Mouse (Mus musculus) erythroblast, embryonic 14.5 days (primary cell): ENCODE data around the gene Itfg2.

Experiments
- GATA1 ChIP-seq: IDR thresholded peaks from 2 replicates; pipeline ENCODE4 v1.6.1; 2012; ENCODE audit warnings: low read length, inconsistent platforms, mixed read lengths
- TAL1 ChIP-seq: IDR thresholded peaks from 3 replicates; pipeline ENCODE4 v1.6.1; 2012; ENCODE audit warnings: low read length, inconsistent platforms, mixed read lengths

DNA sequence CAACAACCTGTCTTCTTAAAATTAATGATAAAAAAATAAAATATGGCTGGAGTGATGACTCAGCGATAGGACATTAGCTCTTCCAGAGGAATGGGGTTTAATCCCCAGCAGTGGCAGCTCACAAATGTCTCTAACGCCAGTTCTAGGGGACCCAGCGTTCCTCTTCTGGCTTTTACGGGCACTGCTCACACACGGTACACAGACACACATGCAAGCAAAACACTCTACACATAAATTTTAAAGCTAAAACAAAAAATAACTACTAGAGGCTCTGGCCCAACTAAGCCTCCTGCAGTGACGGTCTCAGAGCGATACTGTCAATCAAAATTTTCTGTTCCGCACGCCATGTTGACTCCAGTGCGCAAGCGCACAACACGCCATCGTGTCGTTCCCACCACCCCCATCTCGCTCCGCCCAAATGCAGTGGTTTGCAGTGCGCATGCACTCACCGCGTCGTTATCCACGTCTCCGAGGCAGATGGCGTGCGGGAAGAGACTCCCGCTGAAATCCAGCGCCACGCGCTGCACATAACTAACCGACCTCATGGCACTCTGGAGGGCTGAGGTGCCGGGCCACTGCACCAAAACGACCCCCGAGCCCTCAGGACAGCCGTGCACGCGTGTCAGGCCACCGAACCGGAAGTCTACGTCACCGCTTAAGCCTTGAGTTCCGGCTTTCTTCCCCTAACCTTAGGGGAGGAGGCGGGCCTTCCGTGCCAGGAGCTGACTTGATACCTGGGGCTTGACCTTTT, at the start of gene Itfg2:
- no peak for TF ChIP-seq GATA1
- TF ChIP-seq TAL1: no peak
